Mouse (Mus musculus): Measurements from ENCODE around the gene Mrpl33.

DNA sequence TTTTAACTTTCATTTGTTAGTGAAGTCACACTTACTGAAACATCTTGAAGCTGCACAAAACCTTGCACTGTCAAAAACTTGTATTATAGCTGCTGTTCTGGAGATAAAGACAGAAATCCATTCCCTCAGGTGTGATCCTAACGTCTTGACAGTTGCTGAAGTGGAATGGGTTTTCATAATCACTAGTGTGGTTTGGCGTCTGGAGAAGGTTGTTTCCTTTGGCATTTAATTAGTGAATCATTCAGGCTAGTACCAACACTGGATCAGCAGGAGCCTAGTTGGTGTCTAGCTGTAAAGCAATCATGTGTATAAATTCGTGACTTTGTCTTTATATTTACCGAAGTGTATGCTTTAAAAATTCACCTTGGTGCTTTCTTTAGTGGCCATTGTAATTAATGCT lies 102.2 kb downstream of the Mrpl33 start:
- TF ChIP-seq CTCF (IDR thresholded peaks at IDR 0.05) (no peak), EP300 (IDR thresholded peaks at IDR 0.05; ENCODE audit: insufficient read depth, low read depth, low read length) (no peak), POLR2A (IDR thresholded peaks at IDR 0.05; ENCODE audit: insufficient read depth, low read depth, low read length) (no peak)
